Mouse (Mus musculus) heart, embryonic 13.5 days (tissue): ENCODE results near the gene Gpr152. TPM values are rescaled to one million over a fixed set of nuclear protein-coding genes. Genes with fewer than 3 reads are reported as not detected.

Source experiments
- ATAC-seq: fragments of 200-750 bp; cut with Nextera tagmentation; 2 replicates; pipeline ENCODE4 v1.8.0; 2017; ENCODE audit warnings: moderate TSS enrichment; ENCODE audit not compliant: insufficient number of reproducible peaks, low FRiP score, low TSS enrichment; ENCODE audit errors: extremely low read depth
- H3K27ac ChIP-seq: fragments of 300-500 bp; sonication (generic); replicated peaks from 2 replicates; pipeline ENCODE4 v1.5.1; 2015; ENCODE audit warnings: moderate library complexity, mild to moderate bottlenecking, inconsistent platforms
- H3K27me3 ChIP-seq: fragments of 300-500 bp; sonication (generic); replicated peaks from 2 replicates; pipeline ENCODE4 v1.6.1; 2015; ENCODE audit warnings: mild to moderate bottlenecking, inconsistent platforms
- H3K36me3 ChIP-seq: fragments of 300-500 bp; sonication (generic); 2 replicates; pipeline ENCODE4 v1.6.1; 2015; ENCODE audit warnings: mild to moderate bottlenecking, inconsistent platforms
- H3K4me1 ChIP-seq: fragments of 300-500 bp; sonication (generic); 2 replicates; pipeline ENCODE4 v1.6.1; 2015; ENCODE audit warnings: inconsistent platforms
- H3K4me2 ChIP-seq: fragments of 300-500 bp; sonication (generic); 2 replicates; pipeline ENCODE4 v1.6.1; 2015; ENCODE audit warnings: inconsistent platforms, mild to moderate bottlenecking, moderate library complexity
- H3K4me3 ChIP-seq: fragments of 300-500 bp; sonication (generic); 2 replicates; pipeline ENCODE4 v1.5.1; 2015; ENCODE audit warnings: moderate library complexity, mild to moderate bottlenecking, inconsistent platforms
- H3K9ac ChIP-seq: fragments of 300-500 bp; sonication (generic); 2 replicates; pipeline ENCODE4 v1.6.1; 2015; ENCODE audit warnings: inconsistent platforms, mild to moderate bottlenecking, moderate library complexity
- H3K9me3 ChIP-seq: fragments of 300-500 bp; sonication (generic); 2 replicates; pipeline ENCODE4 v1.6.1; 2016; ENCODE audit warnings: inconsistent platforms
- WGBS: fragments of 180-500 bp; shearing (Covaris S2); methylation state at CpG from one replicate; pipeline ENCODE4 v1.1.7; 2015; ENCODE audit warnings: mixed read lengths; 5-methylcytosine and 5-hydroxymethylcytosine counted together
- polyA plus RNA-seq: library from polyadenylated mRNA; unstranded; fragments of >200 nt; fragmentation: Nextera tagmentation; extraction: Ambion mirVana; gene quantifications from 2 replicates; pipeline ENCODE4 v1.2.1, GENCODE M21; 2015

Gene Gpr152
- polyA plus RNA-seq, 1 experiment from 2014 or later: not detected

GRCm38 (mm10) chr19:4145936-4146335 is 6.3 kb downstream of the Gpr152 start:
- Histone ChIP-seq H3K9me3 (peaks cover 5% of the 10 kb centered on the region; the same call in 1 of the 2 replicates), H3K27me3 (no peaks in the 10 kb centered on the region), H3K4me3 (no peak overlapping the region), H3K27ac (no peak overlapping the region), H3K36me3 (peaks cover 12% of the 10 kb centered on the region), H3K9ac (no peak overlapping the region), H3K4me1 (peaks cover 21% of the 10 kb centered on the region), H3K4me2 (no peak overlapping the region)
- WGBS: 84% methylated on average over 5 of the region's 5 CpGs
- no peak for ATAC-seq

- H3K9me3 ChIP-seq: peaks cover 5% of the 10 kb centered on the region; the same call in 1 of the 2 replicates
- peaks cover 27% of the 10 kb centered on the region for H3K4me1 ChIP-seq
- H3K4me2 ChIP-seq: no peak overlapping the region
- WGBS: 60% methylated on average over 12 of the region's 12 CpGs
- H3K27me3 ChIP-seq: no peaks in the 10 kb centered on the region
- H3K9ac ChIP-seq: no peak overlapping the region
- no peak overlapping the region for H3K4me3 ChIP-seq
- peaks cover 18% of the 10 kb centered on the region for H3K36me3 ChIP-seq
- no peak for ATAC-seq
- H3K27ac ChIP-seq: no peak overlapping the region
These were observed 6.9 kb downstream of the Gpr152 start for GRCm38 (mm10) chr19:4146366-4147021.

- 0 out of 2 replicates have a peak overlapping the region, but pooled peaks have one; percentile 91 for H3K9ac ChIP-seq
- H3K36me3 ChIP-seq: peaks cover 22% of the 10 kb centered on the region
- H3K4me2 ChIP-seq: no peak overlapping the region
- H3K27ac ChIP-seq: no peak overlapping the region
- ATAC-seq: no peak
- H3K9me3 ChIP-seq: peaks cover 5% of the 10 kb centered on the region; the same call in 1 of the 2 replicates
- peaks cover 30% of the 10 kb centered on the region for H3K4me1 ChIP-seq
- WGBS: 49% methylated on average over 3 of the region's 3 CpGs
- no peaks in the 10 kb centered on the region for H3K27me3 ChIP-seq
- H3K4me3 ChIP-seq: no peak overlapping the region
These were observed 7.4 kb downstream of the Gpr152 start for GRCm38 (mm10) chr19:4147022-4147405.

DNA sequence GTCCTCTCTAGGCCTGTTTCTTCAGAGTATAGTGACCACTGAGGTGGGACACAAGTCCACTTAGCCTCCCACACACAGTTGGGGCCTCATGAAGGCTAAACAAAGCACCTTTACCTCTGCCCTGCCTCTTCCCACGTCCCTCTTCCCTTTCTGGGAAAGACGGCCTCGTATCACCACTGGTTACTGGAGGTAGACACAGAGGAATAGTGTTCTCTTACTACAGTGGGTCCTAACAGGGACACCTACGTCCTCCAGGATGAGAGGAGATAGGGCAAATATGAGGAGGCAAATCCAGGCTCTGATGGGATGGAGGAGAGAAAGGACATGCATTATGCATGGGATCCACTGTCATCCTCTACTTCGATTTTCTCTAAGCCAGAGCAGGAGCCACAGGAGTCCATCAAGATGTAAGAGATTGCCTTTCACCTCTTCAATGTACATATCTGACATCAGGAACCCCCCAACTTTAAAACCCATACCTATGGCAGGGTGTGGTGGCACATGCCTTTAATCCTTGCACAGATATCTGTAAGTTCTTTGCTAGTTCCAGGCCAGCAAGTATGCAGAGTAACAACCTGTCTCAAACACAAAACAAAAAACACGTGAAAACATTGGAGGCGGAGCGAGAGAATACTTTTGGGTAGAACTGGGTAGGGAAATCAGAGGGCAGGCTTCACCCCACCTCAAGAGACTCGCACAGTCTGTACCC is 8.3 kb downstream of the Gpr152 start:
- WGBS: 40% methylated on average over 9 of the region's 9 CpGs
- Histone ChIP-seq H3K9me3 (peaks cover 5% of the 10 kb centered on the region; the same call in 1 of the 2 replicates), H3K27ac (peak overlapping the region; percentile 41; the same call in 1 of the 2 replicates), H3K9ac (peak overlapping the region; percentile 91), H3K4me1 (peaks cover 36% of the 10 kb centered on the region), H3K4me2 (peak overlapping the region; percentile 88), H3K27me3 (no peaks in the 10 kb centered on the region), H3K36me3 (peaks cover 31% of the 10 kb centered on the region), H3K4me3 (peak overlapping the region; percentile 84)
- ATAC-seq: no peak

DNA sequence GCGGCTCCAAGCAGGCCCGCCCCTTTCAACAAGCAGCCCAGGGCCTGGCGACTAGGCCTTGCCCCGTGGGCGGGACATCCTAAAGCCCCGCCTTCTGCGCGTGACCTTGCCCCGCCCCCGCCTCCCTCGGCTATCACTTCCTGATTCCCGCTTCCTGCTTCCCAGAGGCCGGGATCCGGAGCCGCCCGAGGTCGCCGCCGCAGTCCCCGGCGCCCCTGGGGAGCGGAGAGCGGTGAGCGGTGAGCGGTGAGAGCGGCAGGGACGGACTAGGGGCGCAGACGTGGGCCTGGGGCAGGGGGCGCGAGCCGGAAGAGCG is 8.9 kb downstream of the Gpr152 start, which contains the start of gene Coro1b:
TSS of gene Coro1b (plus strand) at position 129 of the 316 bp plus-strand sequence.
- peaks cover 41% of the 10 kb centered on the region for H3K4me1 ChIP-seq
- H3K9ac ChIP-seq: peak within 1 kb of the TSS; percentile 91
- peak within 1 kb of the TSS; percentile 88 for H3K4me2 ChIP-seq
- WGBS: 0% methylated on average over 30 of the region's 33 CpGs
- ATAC-seq: peak; percentile 91
- peaks cover 36% of the 10 kb centered on the region for H3K36me3 ChIP-seq
- peak within 1 kb of the TSS; percentile 84 for H3K4me3 ChIP-seq
- H3K27ac ChIP-seq: peak within 1 kb of the TSS; percentile 76
- H3K27me3 ChIP-seq: no peaks in the 10 kb centered on the region
- H3K9me3 ChIP-seq: peaks cover 5% of the 10 kb centered on the region; the same call in 1 of the 2 replicates

DNA sequence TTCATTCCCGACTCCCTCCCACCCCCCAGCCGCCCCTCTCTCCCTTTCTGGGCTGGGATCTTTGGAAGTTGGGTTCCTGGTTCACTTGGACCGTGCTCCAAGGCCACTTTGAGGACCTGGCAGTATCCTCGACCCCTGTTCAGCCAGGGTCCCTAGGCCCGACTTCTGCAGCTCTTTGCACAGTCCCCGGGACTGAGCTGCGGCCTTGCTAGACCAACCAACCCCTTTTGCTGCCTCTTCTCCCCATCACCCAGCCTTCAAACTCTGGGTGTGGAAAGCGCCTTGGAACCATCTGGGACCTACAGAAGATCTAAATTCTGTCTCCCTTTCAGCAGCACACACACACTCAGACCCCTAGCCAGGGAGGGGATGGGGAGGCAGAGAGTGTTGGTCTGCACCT is 9.2 kb downstream of the Gpr152 start:
- H3K27me3 ChIP-seq: no peaks in the 10 kb centered on the region
- peak overlapping the region; percentile 91 for H3K9ac ChIP-seq
- peak overlapping the region; percentile 84 for H3K4me3 ChIP-seq
- H3K4me1 ChIP-seq: peaks cover 42% of the 10 kb centered on the region
- peaks cover 5% of the 10 kb centered on the region; the same call in 1 of the 2 replicates for H3K9me3 ChIP-seq
- H3K36me3 ChIP-seq: peaks cover 40% of the 10 kb centered on the region
- H3K27ac ChIP-seq: peak overlapping the region; percentile 76
- H3K4me2 ChIP-seq: peak overlapping the region; percentile 88
- no peak for ATAC-seq
- WGBS: 3% methylated on average over 8 of the region's 8 CpGs

DNA sequence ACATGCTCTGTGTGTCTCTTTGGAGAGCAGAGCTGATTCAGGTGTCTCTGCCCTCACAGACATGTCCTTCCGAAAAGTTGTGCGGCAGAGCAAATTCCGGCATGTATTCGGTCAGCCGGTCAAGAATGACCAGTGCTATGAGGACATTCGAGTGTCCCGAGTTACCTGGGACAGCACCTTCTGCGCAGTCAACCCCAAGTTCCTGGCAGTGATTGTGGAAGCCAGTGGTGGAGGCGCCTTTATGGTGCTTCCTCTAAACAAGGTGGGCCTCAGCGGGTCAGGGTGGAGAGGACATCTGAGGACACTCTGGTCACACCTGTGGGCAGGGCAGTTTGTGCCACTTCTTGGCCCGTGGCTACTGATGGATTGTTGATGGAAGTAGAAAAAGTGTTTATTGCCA is 9.7 kb downstream of the Gpr152 start:
- H3K27me3 ChIP-seq: no peaks in the 10 kb centered on the region
- peaks cover 5% of the 10 kb centered on the region; the same call in 1 of the 2 replicates for H3K9me3 ChIP-seq
- ATAC-seq: no peak
- H3K4me3 ChIP-seq: peak overlapping the region; percentile 84
- H3K36me3 ChIP-seq: peaks cover 44% of the 10 kb centered on the region
- peak overlapping the region; percentile 88 for H3K4me2 ChIP-seq
- H3K4me1 ChIP-seq: peaks cover 42% of the 10 kb centered on the region
- H3K9ac ChIP-seq: peak overlapping the region; percentile 91
- WGBS: 81% methylated on average over 11 of the region's 11 CpGs
- H3K27ac ChIP-seq: no peak overlapping the region; the same call in 1 of the 2 replicates

DNA sequence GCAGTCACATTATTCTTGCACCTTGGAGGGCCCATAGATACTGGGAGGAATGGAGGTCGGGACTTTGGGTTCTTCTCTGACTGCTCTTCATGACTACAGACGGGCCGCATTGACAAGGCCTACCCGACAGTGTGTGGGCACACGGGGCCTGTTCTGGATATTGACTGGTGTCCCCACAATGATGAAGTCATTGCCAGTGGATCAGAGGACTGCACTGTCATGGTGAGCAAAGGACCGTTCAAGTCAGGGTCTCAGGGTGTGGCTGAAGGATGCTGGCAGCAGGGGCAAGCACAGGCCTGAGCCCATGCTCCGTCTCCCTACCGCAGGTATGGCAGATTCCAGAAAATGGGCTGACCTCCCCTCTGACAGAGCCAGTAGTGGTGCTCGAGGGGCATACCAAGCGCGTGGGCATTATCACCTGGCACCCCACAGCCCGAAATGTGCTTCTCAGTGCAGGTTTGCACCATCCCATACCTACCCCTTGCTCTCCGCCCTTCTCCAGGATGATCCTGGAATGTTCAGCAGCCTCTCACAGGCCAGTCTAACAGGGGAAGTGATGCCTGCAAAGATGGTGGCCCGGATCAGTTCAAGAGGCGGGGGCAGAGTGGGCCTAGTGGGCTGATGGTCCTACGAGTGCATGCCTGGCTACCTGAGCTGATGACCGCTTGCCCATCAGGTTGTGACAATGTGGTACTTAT is 10.3 kb downstream of the Gpr152 start:
- Histone ChIP-seq H3K4me2 (peak overlapping the region; percentile 88), H3K9ac (peak overlapping the region; percentile 91), H3K27me3 (no peaks in the 10 kb centered on the region), H3K27ac (no peak overlapping the region), H3K4me1 (peaks cover 42% of the 10 kb centered on the region), H3K4me3 (peak overlapping the region; percentile 84; the same call in 1 of the 2 replicates), H3K9me3 (peaks cover 5% of the 10 kb centered on the region; the same call in 1 of the 2 replicates), H3K36me3 (peaks cover 44% of the 10 kb centered on the region)
- no peak for ATAC-seq
- WGBS: 90% methylated on average over 17 of the region's 17 CpGs

DNA sequence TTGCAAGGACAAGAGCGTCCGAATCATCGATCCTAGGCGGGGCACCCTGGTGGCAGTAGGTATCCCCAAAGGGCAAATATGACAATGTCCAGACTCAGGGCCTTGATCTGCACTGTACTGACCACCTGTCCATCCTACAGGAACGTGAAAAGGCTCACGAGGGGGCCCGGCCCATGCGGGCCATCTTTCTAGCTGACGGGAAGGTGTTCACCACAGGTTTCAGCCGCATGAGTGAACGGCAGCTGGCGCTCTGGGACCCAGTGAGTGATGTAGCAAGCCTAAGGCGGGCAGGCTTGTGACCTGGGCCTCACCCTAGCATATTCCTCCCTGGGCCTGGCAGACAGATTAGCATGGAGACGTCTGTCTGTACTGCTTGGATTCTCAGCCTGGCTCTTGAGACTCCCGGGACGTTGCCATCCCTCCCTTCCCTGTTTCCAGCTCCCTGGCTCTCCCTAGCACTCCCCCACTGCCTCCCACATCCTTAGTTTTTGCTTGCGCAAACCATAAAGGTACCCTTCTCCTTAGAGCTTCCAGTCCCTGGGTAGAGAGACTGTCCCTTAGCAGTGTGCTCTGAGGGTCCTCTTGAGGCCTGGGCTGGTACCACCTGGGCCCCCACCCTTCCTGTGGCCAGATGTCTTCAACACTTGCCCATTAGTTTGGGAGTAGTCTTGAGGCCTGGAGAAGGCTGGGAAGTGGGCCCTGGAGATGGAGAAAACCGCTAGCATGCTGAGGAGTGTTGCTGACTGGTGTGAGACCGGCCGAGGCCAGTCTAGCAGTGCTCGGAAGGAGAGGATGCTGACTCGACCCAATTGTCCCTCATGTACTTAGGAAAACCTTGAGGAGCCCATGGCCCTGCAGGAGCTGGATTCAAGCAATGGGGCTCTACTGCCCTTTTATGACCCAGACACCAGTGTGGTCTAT is 11.2 kb downstream of the Gpr152 start:
- Histone ChIP-seq H3K4me1 (peaks cover 42% of the 10 kb centered on the region), H3K4me3 (no peak overlapping the region), H3K9me3 (peaks cover 2% of the 10 kb centered on the region; the same call in 1 of the 2 replicates), H3K9ac (peak overlapping the region; percentile 59), H3K4me2 (no peak overlapping the region), H3K27me3 (no peaks in the 10 kb centered on the region), H3K36me3 (peaks cover 46% of the 10 kb centered on the region), H3K27ac (no peak overlapping the region)
- 85% methylated on average over 22 of the region's 22 CpGs for WGBS
- ATAC-seq: no peak

- Histone ChIP-seq H3K4me1 (peaks cover 42% of the 10 kb centered on the region), H3K4me3 (no peak overlapping the region), H3K36me3 (peaks cover 53% of the 10 kb centered on the region), H3K27ac (no peak overlapping the region), H3K9me3 (no peaks in the 10 kb centered on the region), H3K27me3 (no peaks in the 10 kb centered on the region), H3K9ac (0 out of 2 replicates have a peak overlapping the region, but pooled peaks have one; percentile 59), H3K4me2 (no peak overlapping the region)
- 78% methylated on average over 5 of the region's 5 CpGs for WGBS
- ATAC-seq: no peak
These were observed 11.9 kb downstream of the Gpr152 start for GRCm38 (mm10) chr19:4151488-4151860.
